In genomic region chr6:8997326-8997725, GRCm38 (mm10) we compare ENCODE assay signal across 13 mouse cellular contexts. TPM values are rescaled to one million over a fixed set of nuclear protein-coding genes. Genes with fewer than 3 reads are reported as not detected.
DNase-seq lines count a peak whose midpoint lies in the region.
"Had no signal": no experiment of that assay in that cellular context is flagged by ENCODE, and none has a peak within 500 bp of the region (broad histone marks: within the 10 kb centered on the region; RNA-seq: fewer than 3 reads in every experiment).

No protein-coding gene starts in this region.

- peak; percentile 1 to 6 for DNase-seq in heart, postnatal 36 days
- DNase-seq in heart, adult 11 months: no peak
- DNase-seq in right cerebral cortex, adult 18-20 months: peak; percentile 11
- DNase-seq in right cerebral cortex, postnatal 4 days: no peak
- peak; percentile 30 for DNase-seq in brain, adult 2 months (ENCODE audit: low read depth, low spot score)
- DNase-seq in spleen, postnatal 14 days (ENCODE audit: low spot score in 2 of 2): no peak
- no peak for DNase-seq in thymus, postnatal 0 days (ENCODE audit: low spot score)
- DNase-seq: cerebellum, postnatal 25 days; kidney, postnatal 36 days; right cerebral cortex, postnatal 14 days; thymus, postnatal 25 days had no signal

- intact Hi-C loops in heart, postnatal 36 days (cut with DNase I): no loop called here

RNA-seq across cellular contexts. Expression of gene Nxph1, which starts 49.1 kb away (rescaled TPM):
- total RNA-seq in heart, postnatal 36 days (2021): not detected
- polyA plus RNA-seq in thymus, postnatal 0 days (2015; fragmentation: Nextera tagmentation; extraction: Ambion mirVana): 0.18 and 0.25 TPM in 2 replicates
- total RNA-seq: monocyte, adult 5-6 weeks had no signal
- polyA plus RNA-seq: G1E had no signal

Comparison
In these comparisons a context has a peak if more than half of its experiments do, and no peak if none do; other contexts are left out.
1. DNase-seq: peak in heart, postnatal 36 days (2 of 2), right cerebral cortex, adult 18-20 months (single experiment) and brain, adult 2 months (single experiment); none in heart, adult 11 months (single experiment), right cerebral cortex, postnatal 4 days (single experiment), spleen, postnatal 14 days (0 of 2) and thymus, postnatal 0 days (single experiment).